Mouse (Mus musculus) liver, embryonic 14.5 days (tissue): ENCODE measurements at regions not wholly inside any gene's neighbourhood (a gene's known extent, or its start where the extent isn't known, plus 50 kb on each side); places are given as distances from the start of the nearest gene placed in this dataset.

Experiments used
- ATAC-seq: fragments of 200-750 bp; cut with Nextera tagmentation; 2 replicates; pipeline ENCODE4 v1.8.0; 2017; ENCODE audit warnings: moderate number of reproducible peaks, mild to moderate bottlenecking, moderate library complexity; ENCODE audit not compliant: insufficient read depth
- DNase-seq, 3 experiments: peaks; one replicate each; pipeline ENCODE4 v3.0.0-alpha.2; 2012 to 2013; ENCODE audit warnings: low read depth in 3 of 3, low spot score in 3 of 3
- H3K27ac ChIP-seq: fragments of 300-500 bp; sonication (generic); 2 replicates; pipeline ENCODE4 v1.5.1; 2014; ENCODE audit warnings: moderate library complexity, mild to moderate bottlenecking, control low read depth, inconsistent platforms
- H3K27me3 ChIP-seq: fragments of 300-500 bp; sonication (generic); 2 replicates; pipeline ENCODE4 v1.6.1; 2014; ENCODE audit warnings: mild to moderate bottlenecking, low read length, moderate library complexity; ENCODE audit not compliant: control insufficient read depth, insufficient read depth
- H3K36me3 ChIP-seq: fragments of 300-500 bp; sonication (generic); replicated peaks from 2 replicates; pipeline ENCODE4 v1.6.1; 2014; ENCODE audit warnings: low read depth; ENCODE audit not compliant: control insufficient read depth, insufficient read depth
- H3K4me1 ChIP-seq, 2 experiments: fragments of 200-500 bp in 1 of 2; fragments of 300-500 bp in 1 of 2; sonication (generic) in 1 of 2; replicated peaks; 2 replicates each; pipeline ENCODE4 v1.6.1; 2012 to 2014; ENCODE audit warnings: antibody characterized with exemption in 1 of 2, inconsistent platforms in 1 of 2, low read length in 1 of 2; ENCODE audit not compliant: control insufficient read depth in 2 of 2, insufficient read depth in 2 of 2
- H3K4me2 ChIP-seq: fragments of 300-500 bp; sonication (generic); 2 replicates; pipeline ENCODE4 v1.6.1; 2014; ENCODE audit warnings: low read depth, mild to moderate bottlenecking, control low read depth, moderate library complexity
- H3K4me3 ChIP-seq, 2 experiments: fragments of 200-500 bp in 1 of 2; fragments of 300-500 bp in 1 of 2; sonication (generic) in 1 of 2; 2 replicates each; pipeline ENCODE4 v1.5.1; 2012 to 2014; ENCODE audit warnings: low read depth in 2 of 2, low read length in 2 of 2, mild to moderate bottlenecking in 2 of 2, control low read depth in 1 of 2, inconsistent platforms in 1 of 2, moderate library complexity in 1 of 2; ENCODE audit not compliant: insufficient read depth in 1 of 2
- H3K9ac ChIP-seq: fragments of 300-500 bp; sonication (generic); replicated peaks from 2 replicates; pipeline ENCODE4 v1.6.1; 2014; ENCODE audit warnings: mild to moderate bottlenecking, control low read depth, moderate library complexity
- H3K9me3 ChIP-seq: fragments of 300-500 bp; sonication (generic); 2 replicates; pipeline ENCODE4 v1.6.1; 2016; ENCODE audit warnings: low read length, mixed read lengths; ENCODE audit not compliant: control insufficient read depth
- CTCF ChIP-seq: IDR thresholded peaks from 2 replicates; pipeline ENCODE4 v1.5.1; 2016; ENCODE audit warnings: antibody characterized with exemption, low read depth, control low read depth
- EP300 ChIP-seq: IDR thresholded peaks from 2 replicates; pipeline ENCODE4 v1.6.1; 2016; ENCODE audit warnings: antibody characterized with exemption, low read depth
- WGBS: fragments of 180-500 bp; shearing (Covaris S2); extraction: QIAGEN DNeasy Blood & Tissue Kit; methylation state at CpG from one replicate; pipeline ENCODE4 v1.1.7; 2014; ENCODE audit not compliant: insufficient replicate concordance; 5-methylcytosine and 5-hydroxymethylcytosine counted together

DNA sequence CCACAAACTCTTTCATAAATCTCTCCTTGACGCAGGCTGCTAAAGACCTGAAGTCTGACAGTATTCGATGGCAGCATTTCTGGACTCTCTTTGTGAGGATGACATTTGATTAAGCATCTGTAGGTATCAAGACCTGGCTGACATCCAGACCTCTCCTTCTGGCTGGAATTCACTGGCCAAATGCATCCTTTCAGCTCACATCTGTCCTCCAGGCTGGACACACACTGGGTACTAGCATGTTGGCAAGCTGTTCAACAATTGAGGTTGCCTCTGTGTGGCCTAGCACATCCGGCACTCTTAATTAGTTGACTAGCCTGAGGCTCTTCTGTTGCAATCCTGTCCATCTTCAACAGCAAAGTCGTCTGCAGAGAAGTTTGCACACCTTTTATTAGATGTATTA is 197.8 kb upstream of the Sgcd start:
- Histone ChIP-seq H3K27ac (no peak overlapping the region), H3K4me1 (no peaks in the 10 kb centered on the region), H3K4me2 (no peak overlapping the region), H3K36me3 (no peaks in the 10 kb centered on the region), H3K4me3 (no peak overlapping the region), H3K9ac (no peak overlapping the region), H3K27me3 (no peaks in the 10 kb centered on the region), H3K9me3 (no peaks in the 10 kb centered on the region)
- TF ChIP-seq EP300 (no peak), CTCF (no peak)
- WGBS: 57% methylated on average over 4 of the region's 4 CpGs
- ATAC-seq (no peak), DNase-seq (no peak)

- TF ChIP-seq CTCF: no peak
- no peak for TF ChIP-seq EP300
- Histone ChIP-seq H3K9me3 (no peaks in the 10 kb centered on the region), H3K4me3 (no peak overlapping the region), H3K4me1 (no peaks in the 10 kb centered on the region), H3K36me3 (no peaks in the 10 kb centered on the region), H3K27ac (no peak overlapping the region), H3K4me2 (no peak overlapping the region), H3K27me3 (no peaks in the 10 kb centered on the region), H3K9ac (no peak overlapping the region)
- DNase-seq (no peak), ATAC-seq (no peak)
Measured at GRCm38 (mm10) chr11:48178943-48179342, 190.2 kb upstream of the Sgcd start.

- WGBS: 21% methylated on average over 3 of the region's 3 CpGs
- H3K36me3 ChIP-seq: no peaks in the 10 kb centered on the region
- no peak overlapping the region for H3K27ac ChIP-seq
- H3K4me3 ChIP-seq: no peak overlapping the region
- no peak overlapping the region for H3K9ac ChIP-seq
- TF ChIP-seq CTCF: no peak
- no peak for TF ChIP-seq EP300
- ATAC-seq (no peak), DNase-seq (no peak)
- H3K27me3 ChIP-seq: no peaks in the 10 kb centered on the region
- H3K9me3 ChIP-seq: no peaks in the 10 kb centered on the region
- H3K4me2 ChIP-seq: no peak overlapping the region
- no peaks in the 10 kb centered on the region for H3K4me1 ChIP-seq
Measured at GRCm38 (mm10) chr11:48178174-48178573, 189.4 kb upstream of the Sgcd start.

- H3K27me3 ChIP-seq: no peaks in the 10 kb centered on the region
- no peak for ATAC-seq
- no peak overlapping the region for H3K9ac ChIP-seq
- H3K9me3 ChIP-seq: no peaks in the 10 kb centered on the region
- DNase-seq: no peak
- no peaks in the 10 kb centered on the region for H3K4me1 ChIP-seq
- H3K4me3 ChIP-seq: no peak overlapping the region
- WGBS: 41% methylated on average over 4 of the region's 4 CpGs
- no peak overlapping the region for H3K4me2 ChIP-seq
- TF ChIP-seq CTCF: no peak
- no peak for TF ChIP-seq EP300
- H3K27ac ChIP-seq: no peak overlapping the region
- H3K36me3 ChIP-seq: no peaks in the 10 kb centered on the region
Measured at GRCm38 (mm10) chr11:48176451-48176850, 187.7 kb upstream of the Sgcd start.

DNA sequence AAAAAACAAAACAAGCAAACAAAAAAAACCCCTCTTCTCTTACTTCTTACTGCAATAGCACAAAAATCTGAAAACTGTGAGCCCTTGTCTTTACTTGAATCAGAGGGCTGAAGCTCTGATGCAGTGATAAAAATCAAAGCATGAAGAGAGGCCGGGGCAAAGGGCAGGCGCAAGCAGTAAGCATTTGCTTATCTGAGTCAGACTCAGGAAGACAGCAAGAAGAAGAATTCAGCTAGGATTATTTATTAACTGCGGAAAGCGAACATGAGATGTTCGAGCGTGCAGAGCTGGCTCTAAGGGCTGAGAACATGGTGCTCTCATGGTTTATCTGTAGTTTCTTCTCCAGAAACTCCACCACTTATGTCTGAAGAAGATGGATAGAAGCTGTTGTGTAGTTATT is 163.4 kb upstream of the Sgcd start:
- Histone ChIP-seq H3K27me3 (no peaks in the 10 kb centered on the region), H3K27ac (no peak overlapping the region), H3K36me3 (no peaks in the 10 kb centered on the region), H3K9me3 (no peaks in the 10 kb centered on the region), H3K4me1 (no peaks in the 10 kb centered on the region), H3K4me2 (no peak overlapping the region), H3K4me3 (no peak overlapping the region), H3K9ac (no peak overlapping the region)
- no peak for DNase-seq
- 55% methylated on average over 6 of the region's 6 CpGs for WGBS
- TF ChIP-seq CTCF (no peak), EP300 (no peak)
- ATAC-seq: no peak

- no peaks in the 10 kb centered on the region for H3K9me3 ChIP-seq
- no peak overlapping the region for H3K9ac ChIP-seq
- no peaks in the 10 kb centered on the region for H3K27me3 ChIP-seq
- H3K27ac ChIP-seq: no peak overlapping the region
- DNase-seq: no peak
- no peak for ATAC-seq
- no peak overlapping the region for H3K4me3 ChIP-seq
- no peak overlapping the region for H3K4me2 ChIP-seq
- TF ChIP-seq EP300: no peak
- no peak for TF ChIP-seq CTCF
- no peaks in the 10 kb centered on the region for H3K36me3 ChIP-seq
- no peaks in the 10 kb centered on the region for H3K4me1 ChIP-seq
Measured at GRCm38 (mm10) chr11:48133335-48133734, 144.6 kb upstream of the Sgcd start.
